In the genomic region with DNA sequence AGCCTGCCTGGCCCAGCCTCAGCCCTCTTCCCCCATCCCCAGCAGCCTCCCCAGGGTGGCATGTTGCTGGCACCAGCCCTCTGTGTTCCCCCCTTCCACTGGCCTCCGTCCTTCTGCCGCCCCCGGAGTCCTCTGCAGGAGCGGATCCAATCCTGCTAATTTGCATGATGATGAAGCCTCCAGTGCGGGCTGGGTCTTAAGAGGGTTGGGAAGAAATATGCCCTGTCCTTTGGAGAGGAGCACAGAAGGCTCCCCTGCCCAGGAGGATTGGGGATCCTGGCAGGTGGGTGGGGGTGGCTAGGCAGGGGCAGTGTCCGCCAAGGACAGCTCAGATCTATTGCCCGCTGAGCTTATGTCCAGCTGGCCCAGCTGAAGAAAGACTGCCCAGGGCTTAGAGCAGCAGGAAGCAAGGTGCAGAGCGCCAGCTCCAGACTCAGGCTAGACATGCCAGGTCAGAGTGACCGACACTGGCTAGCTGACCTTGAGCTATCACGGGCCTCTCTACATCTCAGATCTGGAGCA, we compare ENCODE assay signal across 8 mouse cellular contexts.
DNase-seq lines count a peak whose midpoint lies in the region; ATAC-seq lines count a peak whose summit lies in the region.

No protein-coding gene starts in this region.

- no peaks in the 10 kb centered on the region for H3K36me3 ChIP-seq in lung, embryonic 16.5 days (ENCODE audit: control insufficient read depth, insufficient read depth, low read length)
- H3K36me3 ChIP-seq in neural tube, embryonic 14.5 days (ENCODE audit: control insufficient read depth, insufficient read depth, low read length), result no peaks in the 10 kb centered on the region
- no peaks in the 10 kb centered on the region for H3K36me3 ChIP-seq in heart, embryonic 12.5 days

- H3K4me3 ChIP-seq in lung, embryonic 16.5 days (ENCODE audit: low read length), result no peak overlapping the region
- H3K4me3 ChIP-seq in neural tube, embryonic 14.5 days (ENCODE audit: low read depth, low read length), result no peak overlapping the region
- no peak overlapping the region for H3K4me3 ChIP-seq in heart, embryonic 12.5 days

- intact Hi-C loops in gastrocnemius, postnatal 14 days (cut with DNase I; ENCODE audit: low total_unique reads), result loop anchor here (5.0 kb wide), 1 partner anchor 41 kb away; no protein-coding TSS in a partner anchor

- no peak for DNase-seq in lung, postnatal 25 days (ENCODE audit: low spot score)
- peak; percentile 56 for DNase-seq in cerebellum, adult 8-10 months
- peak; percentile 39 for DNase-seq in gastrocnemius, postnatal 14 days
- DNase-seq in heart, adult 9 months (ENCODE audit: low spot score in 2 of 2), result no peak
- no peak for DNase-seq in thymus, postnatal 36 days

- H3K9ac ChIP-seq in lung, embryonic 16.5 days (ENCODE audit: low read length), result no peak overlapping the region
- peak overlapping the region; percentile 26; the same call in 1 of the 2 replicates for H3K9ac ChIP-seq in neural tube, embryonic 14.5 days (replicated peaks; ENCODE audit: low read depth, low read length)
- no peak overlapping the region for H3K9ac ChIP-seq in heart, embryonic 12.5 days

- 37% methylated on average over 10 of the region's 10 CpGs for WGBS in lung, embryonic 16.5 days
- WGBS in neural tube, embryonic 14.5 days, result 10% methylated on average over 10 of the region's 10 CpGs
- 44% methylated on average over 10 of the region's 10 CpGs for WGBS in heart, embryonic 12.5 days

- H3K27me3 ChIP-seq in lung, embryonic 16.5 days (ENCODE audit: control insufficient read depth, insufficient read depth, low read depth, low read length), result no peaks in the 10 kb centered on the region
- H3K27me3 ChIP-seq in neural tube, embryonic 14.5 days (ENCODE audit: control insufficient read depth, insufficient read depth, low read length), result no peaks in the 10 kb centered on the region
- H3K27me3 ChIP-seq in heart, embryonic 12.5 days (replicated peaks), result peaks cover 6% of the 10 kb centered on the region; the same call in 1 of the 2 replicates

- H3K9me3 ChIP-seq in lung, embryonic 16.5 days (ENCODE audit: control insufficient read depth, low read length), result no peaks in the 10 kb centered on the region
- no peaks in the 10 kb centered on the region for H3K9me3 ChIP-seq in neural tube, embryonic 14.5 days (ENCODE audit: control insufficient read depth, low read length)
- no peaks in the 10 kb centered on the region for H3K9me3 ChIP-seq in heart, embryonic 12.5 days (replicated peaks)

- H3K4me2 ChIP-seq in lung, embryonic 16.5 days (ENCODE audit: low read depth, low read length), result no peak overlapping the region
- 0 out of 2 replicates have a peak overlapping the region, but pooled peaks have one; percentile 11 for H3K4me2 ChIP-seq in neural tube, embryonic 14.5 days (ENCODE audit: low read depth, low read length)
- H3K4me2 ChIP-seq in heart, embryonic 12.5 days, result no peak overlapping the region

- ATAC-seq in lung, embryonic 16.5 days (ENCODE audit: low read depth), result peak; percentile 37
- peak; percentile 77 for ATAC-seq in neural tube, embryonic 14.5 days (ENCODE audit: low read depth)
- no peak for ATAC-seq in heart, embryonic 12.5 days (ENCODE audit: insufficient number of reproducible peaks, low FRiP score)

- peaks cover 16% of the 10 kb centered on the region for H3K4me1 ChIP-seq in lung, embryonic 16.5 days (replicated peaks; ENCODE audit: control insufficient read depth, insufficient read depth, low read length)
- H3K4me1 ChIP-seq in neural tube, embryonic 14.5 days (ENCODE audit: control insufficient read depth, insufficient read depth, low read length), result peaks cover 46% of the 10 kb centered on the region
- H3K4me1 ChIP-seq in heart, embryonic 12.5 days (replicated peaks), result peaks cover 10% of the 10 kb centered on the region

- no peak overlapping the region for H3K27ac ChIP-seq in lung, embryonic 16.5 days (ENCODE audit: low read length)
- H3K27ac ChIP-seq in neural tube, embryonic 14.5 days (ENCODE audit: low read depth, low read length), result peak overlapping the region; percentile 80
- H3K27ac ChIP-seq in heart, embryonic 12.5 days (ENCODE audit: poor library complexity, severe bottlenecking), result no peak overlapping the region

Comparison
In these comparisons a context has a peak if more than half of its experiments do, and no peak if none do; other contexts are left out.
1. DNase-seq: peak in cerebellum, adult 8-10 months (single experiment) and gastrocnemius, postnatal 14 days (single experiment); none in lung, postnatal 25 days (single experiment), heart, adult 9 months (0 of 2) and thymus, postnatal 36 days (0 of 2).